Mouse (Mus musculus) lung, embryonic 16.5 days (tissue): ENCODE measurements around the gene Sgce. TPM values are rescaled to one million over a fixed set of nuclear protein-coding genes. Genes with fewer than 3 reads are reported as not detected.

Source experiments
- ATAC-seq: fragments of 200-750 bp; cut with Nextera tagmentation; 2 replicates; pipeline ENCODE4 v1.8.0; 2017; ENCODE audit warnings: low read depth, mild to moderate bottlenecking, moderate library complexity
- H3K27ac ChIP-seq: fragments of 300-500 bp; sonication (generic); 2 replicates; pipeline ENCODE4 v1.5.1; 2014; ENCODE audit warnings: mild to moderate bottlenecking, control low read depth, low read length
- H3K27me3 ChIP-seq: fragments of 300-500 bp; sonication (generic); 2 replicates; pipeline ENCODE4 v1.6.1; 2014; ENCODE audit warnings: low read depth, low read length, mixed read lengths; ENCODE audit not compliant: control insufficient read depth, insufficient read depth
- H3K36me3 ChIP-seq: fragments of 300-500 bp; sonication (generic); 2 replicates; pipeline ENCODE4 v1.6.1; 2014; ENCODE audit warnings: low read length; ENCODE audit not compliant: control insufficient read depth, insufficient read depth
- H3K4me1 ChIP-seq: fragments of 300-500 bp; sonication (generic); replicated peaks from 2 replicates; pipeline ENCODE4 v1.6.1; 2014; ENCODE audit warnings: low read length, mixed read lengths; ENCODE audit not compliant: control insufficient read depth, insufficient read depth
- H3K4me2 ChIP-seq: fragments of 300-500 bp; sonication (generic); 2 replicates; pipeline ENCODE4 v1.6.1; 2014; ENCODE audit warnings: low read depth, low read length, control low read depth
- H3K4me3 ChIP-seq: fragments of 300-500 bp; sonication (generic); 2 replicates; pipeline ENCODE4 v1.5.1; 2014; ENCODE audit warnings: mild to moderate bottlenecking, low read length, control low read depth
- H3K9ac ChIP-seq: fragments of 300-500 bp; sonication (generic); 2 replicates; pipeline ENCODE4 v1.6.1; 2014; ENCODE audit warnings: low read length, control low read depth
- H3K9me3 ChIP-seq: fragments of 300-500 bp; sonication (generic); 2 replicates; pipeline ENCODE4 v1.6.1; 2016; ENCODE audit warnings: low read length; ENCODE audit not compliant: control insufficient read depth
- WGBS: fragments of 180-500 bp; shearing (Covaris S2); extraction: QIAGEN DNeasy Blood & Tissue Kit; methylation state at CpG from one replicate; pipeline ENCODE4 v1.1.7; 2014; 5-methylcytosine and 5-hydroxymethylcytosine counted together
- polyA plus RNA-seq: library from polyadenylated mRNA; unstranded; fragments of >200 nt; fragmentation: Nextera tagmentation; extraction: Ambion mirVana; gene quantifications from 2 replicates; pipeline ENCODE4 v1.2.1, GENCODE M21; 2015

Gene Sgce
- polyA plus RNA-seq, 1 experiment from 2014 or later = 78.0 TPM

- H3K9me3 ChIP-seq = peaks cover 24% of the 10 kb centered on the region
- H3K27ac ChIP-seq = peak overlapping the region; percentile 6; the same call in 1 of the 2 replicates
- peak overlapping the region; percentile 78 for H3K4me2 ChIP-seq
- H3K9ac ChIP-seq = peak overlapping the region; percentile 51
- no peaks in the 10 kb centered on the region for H3K36me3 ChIP-seq
- no peaks in the 10 kb centered on the region for H3K4me1 ChIP-seq
- WGBS = 48% methylated on average over 71 of the region's 71 CpGs
- no peaks in the 10 kb centered on the region for H3K27me3 ChIP-seq
- ATAC-seq = no peak
- peak overlapping the region; percentile 59 for H3K4me3 ChIP-seq
Measured at GRCm38 (mm10) chr6:4747677-4748505, 884 bp upstream of the Sgce start.

GRCm38 (mm10) chr6:4746036-4746695 is 841 bp downstream of the Sgce start:
- Histone ChIP-seq H3K27ac (peak overlapping the region; percentile 63), H3K9ac (peak overlapping the region; percentile 73), H3K9me3 (peaks cover 24% of the 10 kb centered on the region), H3K4me2 (peak overlapping the region; percentile 61), H3K4me3 (peak overlapping the region; percentile 59), H3K4me1 (peaks cover 3% of the 10 kb centered on the region; the same call in 1 of the 2 replicates), H3K36me3 (no peaks in the 10 kb centered on the region), H3K27me3 (no peaks in the 10 kb centered on the region)
- WGBS = 50% methylated on average over 22 of the region's 22 CpGs
- ATAC-seq = no peak

- H3K9ac ChIP-seq = no peak overlapping the region
Measured at GRCm38 (mm10) chr6:4740511-4740910, 6.5 kb downstream of the Sgce start.

GRCm38 (mm10) chr6:4739522-4740355 is 7.3 kb downstream of the Sgce start:
- no peak overlapping the region for H3K4me3 ChIP-seq
- H3K27ac ChIP-seq = no peak overlapping the region
- no peaks in the 10 kb centered on the region for H3K9me3 ChIP-seq
- no peaks in the 10 kb centered on the region for H3K36me3 ChIP-seq
- H3K9ac ChIP-seq = no peak overlapping the region
- no peaks in the 10 kb centered on the region for H3K27me3 ChIP-seq
- no peak overlapping the region for H3K4me2 ChIP-seq
- 40% methylated on average over 13 of the region's 13 CpGs for WGBS
- H3K4me1 ChIP-seq = peaks cover 12% of the 10 kb centered on the region
- ATAC-seq = no peak

More at GRCm38 (mm10) chr6:4740511-4740910, 6.5 kb downstream of the Sgce start:
- 13% methylated on average over 6 of the region's 6 CpGs for WGBS
- Histone ChIP-seq H3K9me3 (no peaks in the 10 kb centered on the region), H3K4me3 (no peak overlapping the region), H3K27me3 (no peaks in the 10 kb centered on the region), H3K27ac (no peak overlapping the region), H3K4me1 (peaks cover 12% of the 10 kb centered on the region), H3K36me3 (no peaks in the 10 kb centered on the region), H3K4me2 (no peak overlapping the region)
- ATAC-seq = peak; percentile 65; the same call in 1 of the 2 replicates

- 52% methylated on average over 2 of the region's 2 CpGs for WGBS
- H3K4me3 ChIP-seq = no peak overlapping the region
- no peak overlapping the region for H3K27ac ChIP-seq
- no peak for ATAC-seq
- H3K9ac ChIP-seq = no peak overlapping the region
- H3K27me3 ChIP-seq = no peaks in the 10 kb centered on the region
- H3K9me3 ChIP-seq = no peaks in the 10 kb centered on the region
- peaks cover 12% of the 10 kb centered on the region for H3K4me1 ChIP-seq
- no peaks in the 10 kb centered on the region for H3K36me3 ChIP-seq
- H3K4me2 ChIP-seq = no peak overlapping the region
Measured at GRCm38 (mm10) chr6:4738717-4739116, 8.3 kb downstream of the Sgce start.

GRCm38 (mm10) chr6:4738034-4738629 is 8.9 kb downstream of the Sgce start:
- H3K27me3 ChIP-seq = no peaks in the 10 kb centered on the region
- H3K27ac ChIP-seq = no peak overlapping the region
- H3K4me2 ChIP-seq = no peak overlapping the region
- H3K4me1 ChIP-seq = peaks cover 12% of the 10 kb centered on the region
- 63% methylated on average over 11 of the region's 11 CpGs for WGBS
- H3K9ac ChIP-seq = no peak overlapping the region
- no peaks in the 10 kb centered on the region for H3K36me3 ChIP-seq
- ATAC-seq = no peak
- no peaks in the 10 kb centered on the region for H3K9me3 ChIP-seq
- H3K4me3 ChIP-seq = no peak overlapping the region

GRCm38 (mm10) chr6:4736372-4736771 is 10.6 kb downstream of the Sgce start:
- Histone ChIP-seq H3K9me3 (no peaks in the 10 kb centered on the region), H3K4me3 (no peak overlapping the region), H3K27me3 (no peaks in the 10 kb centered on the region), H3K4me2 (no peak overlapping the region), H3K27ac (no peak overlapping the region), H3K9ac (no peak overlapping the region), H3K4me1 (peaks cover 10% of the 10 kb centered on the region), H3K36me3 (no peaks in the 10 kb centered on the region)
- WGBS = 68% methylated on average over 9 of the region's 9 CpGs
- no peak for ATAC-seq

- no peaks in the 10 kb centered on the region for H3K4me1 ChIP-seq
- H3K27me3 ChIP-seq = no peaks in the 10 kb centered on the region
- H3K4me3 ChIP-seq = no peak overlapping the region
- 69% methylated on average over 8 of the region's 8 CpGs for WGBS
- H3K36me3 ChIP-seq = no peaks in the 10 kb centered on the region
- no peak overlapping the region for H3K4me2 ChIP-seq
- no peak overlapping the region for H3K9ac ChIP-seq
- ATAC-seq = no peak
- H3K9me3 ChIP-seq = no peaks in the 10 kb centered on the region
- H3K27ac ChIP-seq = no peak overlapping the region
Measured at GRCm38 (mm10) chr6:4733208-4733607, 13.8 kb downstream of the Sgce start.
